Mouse (Mus musculus): Measurements from ENCODE around the gene Olfr218.
"Not testable (repeated sequence)": the region's sequence is repeated elsewhere in the genome, so short reads cannot be mapped to it uniquely, and the experiment has no call there.

The Olfr218 gene

DNA sequence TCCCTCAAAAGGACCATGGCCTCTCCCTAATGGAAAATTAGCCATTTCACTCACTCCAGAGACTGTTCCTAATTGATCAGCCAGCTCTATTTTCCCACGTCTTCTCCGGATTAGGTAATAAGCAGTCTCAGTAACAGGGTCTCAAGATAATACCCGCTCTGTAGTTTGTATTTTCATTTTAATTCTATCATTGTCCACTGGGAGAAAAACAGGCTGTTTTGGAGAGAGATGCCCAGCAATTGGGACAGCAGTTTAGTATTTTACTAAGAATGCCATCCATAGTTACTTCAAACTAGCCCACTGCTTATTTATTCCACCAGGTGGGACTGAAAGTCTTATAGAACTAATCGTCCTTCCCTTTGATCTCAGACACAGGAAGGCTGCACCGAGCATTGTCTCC lies at the start of gene Olfr218:
Gene Olfr218, plus strand, starts transcription at position 301 of the 400 bp plus-strand sequence.
- no peak for DNase-seq

DNA sequence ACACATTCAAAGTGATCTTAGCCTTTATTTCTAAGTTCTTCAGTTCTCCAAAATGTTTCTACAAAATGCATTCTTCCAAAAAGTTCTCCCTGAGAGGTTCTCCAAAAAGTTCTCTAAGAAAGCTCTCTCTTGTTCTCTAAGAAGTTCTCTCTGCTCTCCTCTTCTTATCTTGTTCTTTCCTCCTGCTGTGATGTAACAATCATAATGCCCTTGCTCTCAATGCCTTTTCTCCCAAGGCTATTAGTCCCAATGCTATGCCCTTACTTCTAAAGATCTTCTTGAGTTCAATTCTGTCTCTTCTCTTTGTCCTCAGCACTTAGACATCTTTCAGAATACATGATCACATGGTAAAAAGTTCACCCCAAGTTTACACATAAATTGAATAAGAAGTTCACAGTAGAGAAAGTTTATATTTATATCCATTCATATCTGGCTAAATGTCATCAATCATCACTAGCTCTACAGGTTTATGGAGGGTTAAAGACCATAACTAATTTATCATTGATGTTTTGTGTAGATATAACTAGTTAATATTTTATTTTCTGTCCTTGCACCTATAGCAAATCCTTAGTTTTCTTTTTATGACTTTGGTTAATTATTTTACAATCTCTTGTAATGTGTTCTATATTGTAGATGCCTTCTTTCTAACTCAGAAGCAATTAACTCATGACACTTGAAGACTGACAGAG lies 23.3 kb upstream of the Olfr218 start:
- no peak for DNase-seq

DNA sequence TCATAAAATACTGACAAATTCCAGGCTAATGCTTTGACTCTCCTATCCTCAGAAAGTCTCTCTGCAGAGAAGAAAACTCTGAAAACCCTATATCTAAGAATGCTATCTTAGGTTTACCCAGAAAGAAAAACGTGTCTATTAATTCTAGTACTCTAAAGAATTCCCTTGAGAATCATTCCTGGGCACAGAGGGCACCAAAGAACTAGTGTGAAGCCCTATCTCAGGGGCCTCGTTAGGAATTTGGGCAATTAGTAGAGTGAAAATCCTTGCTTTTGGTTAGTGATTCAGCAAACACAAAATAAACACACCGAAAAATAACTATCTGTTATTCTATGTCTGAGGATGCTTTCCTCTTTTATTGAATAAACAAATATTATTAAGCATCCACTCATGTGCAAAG lies 7.1 kb upstream of the Olfr218 start, which contains the start of gene Olfr1406:
Gene Olfr1406, minus strand, starts transcription at position 101 of the 400 bp plus-strand sequence.
- no peak for DNase-seq

DNA sequence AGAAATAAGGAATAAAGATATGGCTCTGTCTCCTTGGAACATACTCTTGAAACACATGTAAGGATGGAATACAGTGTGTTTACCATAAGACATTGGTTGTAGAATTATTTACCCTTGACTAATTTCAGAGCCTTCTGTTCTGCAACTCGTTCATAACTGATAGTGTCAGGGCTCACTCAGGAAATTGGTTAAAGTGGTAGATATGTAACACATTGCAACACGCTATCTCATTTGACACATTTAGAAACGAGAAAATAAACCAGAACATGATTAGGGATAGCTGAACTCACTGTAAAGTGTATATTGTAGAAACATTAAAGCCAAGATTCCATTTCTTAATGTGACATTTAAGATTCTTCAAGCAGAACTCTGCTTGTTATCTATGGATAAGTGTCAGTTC lies 5.5 kb upstream of the Olfr218 start:
- DNase-seq = no peak

DNA sequence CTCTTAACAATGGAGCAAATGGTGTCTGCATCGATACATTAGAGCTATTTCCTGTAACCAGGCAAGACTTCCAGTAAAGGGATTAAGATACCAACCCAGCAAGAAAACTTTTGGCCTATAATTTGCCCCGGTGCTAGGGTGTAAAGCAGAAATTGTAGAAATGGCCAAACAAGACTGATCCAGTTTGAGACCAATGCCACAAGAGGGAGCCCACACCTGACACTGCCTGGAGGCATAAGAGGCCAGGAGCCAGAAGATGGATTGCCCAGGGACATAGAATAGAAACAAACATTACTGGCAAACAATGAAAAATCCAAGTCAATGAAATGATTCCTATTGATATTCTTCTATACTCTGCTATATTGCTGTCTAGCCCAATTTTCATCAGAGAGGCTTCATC lies 1.2 kb upstream of the Olfr218 start:
- no peak for DNase-seq

DNA sequence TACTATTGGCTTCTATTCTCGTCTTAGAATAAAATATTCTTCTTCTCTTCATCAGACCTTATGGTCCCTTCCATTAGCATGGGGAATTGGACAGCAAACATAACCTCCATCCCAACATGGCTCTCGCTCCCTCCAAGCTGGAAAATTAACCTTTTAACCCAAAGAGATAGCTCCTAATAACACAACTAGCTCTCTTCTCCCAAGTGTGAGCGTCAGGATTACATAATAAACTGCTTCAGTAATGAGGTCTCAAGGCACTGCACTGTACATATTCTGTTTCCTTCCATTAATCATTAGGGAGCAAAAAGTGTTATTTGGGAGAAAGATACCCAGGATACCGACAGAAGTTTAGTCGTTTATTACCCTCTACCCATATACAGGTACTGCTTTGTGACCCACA lies 14.5 kb downstream of the Olfr218 start, which contains the start of gene Olfr1404:
Gene Olfr1404, plus strand, starts transcription at position 301 of the 400 bp plus-strand sequence.
- DNase-seq = no peak

DNA sequence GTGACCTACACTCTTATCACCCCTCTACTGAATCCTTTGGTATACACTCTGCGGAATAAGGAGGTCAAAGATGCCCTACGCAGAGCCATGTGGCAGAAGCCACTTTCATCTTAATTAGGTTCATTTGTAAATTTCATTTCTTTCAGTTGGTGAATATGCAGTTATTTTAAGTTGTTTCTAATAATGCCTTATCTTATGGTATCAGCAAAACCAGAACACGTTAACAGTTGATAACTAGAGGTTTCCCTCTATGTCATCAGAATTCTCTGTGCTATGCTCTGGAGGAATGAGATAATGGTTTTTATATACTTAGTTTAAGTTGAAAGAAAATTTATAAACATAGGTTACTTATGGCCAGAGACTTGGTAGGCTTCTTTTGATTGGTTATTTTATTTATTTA lies 18.9 kb downstream of the Olfr218 start:
- DNase-seq = no peak

DNA sequence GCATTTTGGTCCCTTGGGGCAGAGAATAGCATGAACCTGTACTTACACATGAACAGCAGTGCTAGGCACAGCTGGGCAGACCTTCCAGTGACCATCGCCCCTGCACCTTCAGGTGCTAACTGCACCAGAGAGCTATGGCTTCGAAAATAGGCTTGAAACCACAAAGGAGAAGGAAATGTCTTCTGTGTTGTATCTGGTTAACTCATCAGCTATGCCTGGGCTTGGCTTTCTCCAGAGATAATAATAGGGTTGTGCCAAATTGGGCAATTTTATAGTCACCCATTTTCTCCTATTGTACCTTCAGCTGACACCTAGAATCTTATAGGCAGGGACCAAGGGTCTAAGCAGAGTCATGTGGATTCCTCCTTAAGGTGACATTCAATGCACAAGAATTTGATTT lies 29.5 kb downstream of the Olfr218 start, which contains the start of gene Fcer1a:
Gene Fcer1a, minus strand, starts transcription at position 134 of the 400 bp plus-strand sequence.
- no peak for DNase-seq

DNA sequence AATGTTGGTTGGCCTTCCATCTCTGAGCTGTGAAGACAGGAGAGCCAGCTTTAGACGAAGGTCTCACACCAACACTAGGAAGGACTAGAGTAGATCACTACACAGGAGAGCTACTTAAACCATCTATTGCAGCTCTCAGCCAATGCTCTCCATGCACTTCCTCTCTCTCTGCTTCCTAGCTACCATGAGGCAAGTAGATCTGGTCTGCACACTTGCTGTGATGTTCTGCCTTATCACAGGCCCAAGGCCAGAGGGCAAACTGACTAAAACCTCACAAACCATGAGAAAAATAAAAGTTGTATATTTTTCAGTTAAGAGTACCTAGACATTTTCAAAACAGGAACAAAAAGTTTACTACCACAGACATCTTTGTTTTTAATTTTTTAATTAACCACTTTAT lies 39.4 kb downstream of the Olfr218 start:
- DNase-seq = not testable (repeated sequence)

DNA sequence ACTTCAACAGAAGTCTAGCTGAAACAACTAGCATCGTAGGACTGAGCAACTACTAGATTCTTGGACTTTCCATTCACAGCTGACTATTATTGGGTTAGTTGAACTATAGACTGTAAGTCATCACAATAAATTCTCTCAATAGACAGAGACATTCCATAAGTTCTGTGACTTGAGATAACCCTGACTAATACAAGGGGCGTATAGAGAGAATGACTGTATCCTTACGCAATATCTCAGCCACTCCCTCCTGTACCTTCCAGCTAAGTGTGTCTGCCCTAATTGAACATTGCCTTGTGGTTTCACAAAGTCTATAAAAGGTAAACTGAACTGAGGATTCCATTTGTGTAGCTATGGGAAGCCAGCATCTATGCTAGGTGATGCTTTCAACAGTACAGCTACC lies 52.3 kb downstream of the Olfr218 start:
- no peak for DNase-seq

All from layer of hippocampus, adult 9-11 months (tissue).